Mouse (Mus musculus) spleen, adult 2 months (tissue): ENCODE data around the gene Clic5. TPM values are rescaled to one million over a fixed set of nuclear protein-coding genes. Genes with fewer than 3 reads are reported as not detected.

Experiments
- DNase-seq, 2 experiments: peaks; one replicate each; pipeline versions ENCODE4 v3.0.0 to v3.0.0-alpha.2; 2012 to 2021; ENCODE audit warnings: low spot score in 2 of 2, low read depth in 1 of 2
- H3K27ac ChIP-seq: fragments of 200-500 bp; 2 replicates; pipeline ENCODE4 v1.5.1; 2012; ENCODE audit warnings: low read length, inconsistent platforms; ENCODE audit not compliant: insufficient read depth
- H3K27me3 ChIP-seq: fragments of 200-500 bp; 2 replicates; pipeline ENCODE4 v1.6.1; 2012; ENCODE audit warnings: mild to moderate bottlenecking, moderate library complexity, low read length, inconsistent platforms; ENCODE audit not compliant: control insufficient read depth, insufficient read depth
- H3K36me3 ChIP-seq: fragments of 200-500 bp; 2 replicates; pipeline ENCODE4 v1.6.1; 2012; ENCODE audit warnings: mild to moderate bottlenecking, low read length, inconsistent platforms; ENCODE audit not compliant: control insufficient read depth, insufficient read depth
- H3K4me1 ChIP-seq: fragments of 200-500 bp; 2 replicates; pipeline ENCODE4 v1.6.1; 2011; ENCODE audit warnings: inconsistent platforms; ENCODE audit not compliant: control insufficient read depth, insufficient read depth, insufficient read length
- H3K4me3 ChIP-seq: fragments of 200-500 bp; 2 replicates; pipeline ENCODE4 v1.5.1; 2011; ENCODE audit warnings: mild to moderate bottlenecking, inconsistent platforms; ENCODE audit not compliant: insufficient read depth, insufficient read length; ENCODE audit errors: extremely low read depth
- CTCF ChIP-seq: fragments of 200-500 bp; IDR thresholded peaks from 2 replicates; pipeline ENCODE4 v1.5.1; 2011; ENCODE audit warnings: mild to moderate bottlenecking, inconsistent platforms; ENCODE audit not compliant: insufficient read depth, insufficient read length, insufficient replicate concordance; ENCODE audit errors: extremely low read depth
- POLR2A ChIP-seq: fragments of 200-500 bp; IDR thresholded peaks from 2 replicates; pipeline ENCODE4 v1.6.1; 2011; ENCODE audit warnings: low read depth, low read length, inconsistent platforms
- WGBS: fragments of 180-500 bp; shearing (Covaris S2); methylation state at CpG from one replicate; pipeline ENCODE4 v1.1.7; 2018; 5-methylcytosine and 5-hydroxymethylcytosine counted together
- polyA plus RNA-seq: library from polyadenylated mRNA; depleted of rRNA; stranded (reverse); fragments of >200 nt; gene quantifications from 2 replicates; pipeline ENCODE4 v1.2.3, GENCODE M21; 2012

Clic5 gene
- polyA plus RNA-seq, 1 experiment: 5.6 TPM

- Histone ChIP-seq H3K27ac (no peak overlapping the region), H3K27me3 (no peaks in the 10 kb centered on the region), H3K36me3 (no peaks in the 10 kb centered on the region), H3K4me3 (no peak overlapping the region), H3K4me1 (no peaks in the 10 kb centered on the region)
- no peak for DNase-seq
- 69% methylated on average over 1 of the region's 1 CpGs for WGBS
- TF ChIP-seq CTCF: no peak
- no peak for TF ChIP-seq POLR2A
These were observed 30.2 kb upstream of the Clic5 start for GRCm38 (mm10) chr17:44158186-44158585.

- TF ChIP-seq POLR2A: no peak
- no peak for TF ChIP-seq CTCF
- Histone ChIP-seq H3K27ac (no peak overlapping the region), H3K36me3 (no peaks in the 10 kb centered on the region), H3K27me3 (no peaks in the 10 kb centered on the region), H3K4me3 (no peak overlapping the region), H3K4me1 (no peaks in the 10 kb centered on the region)
- no peak for DNase-seq
- WGBS: 50% methylated on average over 11 of the region's 11 CpGs
These were observed 27.9 kb upstream of the Clic5 start for GRCm38 (mm10) chr17:44160449-44160848.

- Histone ChIP-seq H3K4me1 (no peaks in the 10 kb centered on the region), H3K4me3 (no peak overlapping the region), H3K36me3 (no peaks in the 10 kb centered on the region), H3K27me3 (no peaks in the 10 kb centered on the region), H3K27ac (no peak overlapping the region)
- no peak for TF ChIP-seq POLR2A
- no peak for TF ChIP-seq CTCF
- DNase-seq: no peak
- WGBS: 2% methylated on average over 5 of the region's 5 CpGs
These were observed 25.9 kb upstream of the Clic5 start for GRCm38 (mm10) chr17:44162514-44162913.

GRCm38 (mm10) chr17:44162935-44163334, 25.4 kb upstream of the Clic5 start:
- WGBS: 35% methylated on average over 5 of the region's 5 CpGs
- DNase-seq: no peak
- no peak for TF ChIP-seq CTCF
- TF ChIP-seq POLR2A: no peak
- Histone ChIP-seq H3K36me3 (no peaks in the 10 kb centered on the region), H3K27me3 (no peaks in the 10 kb centered on the region), H3K4me1 (no peaks in the 10 kb centered on the region), H3K27ac (no peak overlapping the region), H3K4me3 (no peak overlapping the region)

- Histone ChIP-seq H3K4me3 (no peak overlapping the region), H3K27me3 (no peaks in the 10 kb centered on the region), H3K27ac (no peak overlapping the region), H3K36me3 (no peaks in the 10 kb centered on the region), H3K4me1 (no peaks in the 10 kb centered on the region)
- WGBS: 72% methylated on average over 11 of the region's 11 CpGs
- TF ChIP-seq POLR2A (no peak), CTCF (no peak)
- no peak for DNase-seq
These were observed 22.5 kb upstream of the Clic5 start for GRCm38 (mm10) chr17:44165730-44166347.

GRCm38 (mm10) chr17:44169676-44170075, 18.7 kb upstream of the Clic5 start:
- TF ChIP-seq CTCF (no peak), POLR2A (no peak)
- H3K27me3 ChIP-seq: no peaks in the 10 kb centered on the region
- no peak overlapping the region for H3K27ac ChIP-seq
- WGBS: 92% methylated on average over 4 of the region's 4 CpGs
- H3K4me1 ChIP-seq: no peaks in the 10 kb centered on the region
- H3K4me3 ChIP-seq: no peak overlapping the region
- H3K36me3 ChIP-seq: no peaks in the 10 kb centered on the region
- DNase-seq: no peak

GRCm38 (mm10) chr17:44170316-44170715, 18.1 kb upstream of the Clic5 start:
- Histone ChIP-seq H3K4me1 (no peaks in the 10 kb centered on the region), H3K27ac (no peak overlapping the region), H3K27me3 (no peaks in the 10 kb centered on the region), H3K36me3 (no peaks in the 10 kb centered on the region), H3K4me3 (no peak overlapping the region)
- TF ChIP-seq POLR2A: no peak
- TF ChIP-seq CTCF: no peak
- 85% methylated on average over 3 of the region's 3 CpGs for WGBS
- DNase-seq: no peak
